Mouse (Mus musculus) kidney, adult 2 months (tissue): ENCODE data around the gene Ublcp1.

Experiments
- CTCF ChIP-seq: fragments of 200-500 bp; conservative IDR thresholded peaks from 2 replicates; pipeline ENCODE4 v1.5.1; 2011; ENCODE audit warnings: low read depth, mild to moderate bottlenecking, control low read depth, low read length, moderate library complexity, mixed read lengths; ENCODE audit not compliant: insufficient read depth, insufficient read length
- POLR2A ChIP-seq: fragments of 200-500 bp; IDR thresholded peaks from one replicate; pipeline ENCODE4 v1.6.1; 2011; ENCODE audit warnings: low read depth, low read length, control low read depth

GRCm38 (mm10) chr11:44427951-44428350, 42.3 kb downstream of the Ublcp1 start:
- TF ChIP-seq CTCF (no peak), POLR2A (no peak)
